Mouse (Mus musculus) embryonic fibroblast, embryonic 13.5 days (primary cell): ENCODE data around the gene Msh5.

Experiments
- CTCF ChIP-seq: IDR thresholded peaks from 2 replicates; pipeline ENCODE4 v1.5.1; 2011; ENCODE audit warnings: mild to moderate bottlenecking, control low read depth, low read length, moderate library complexity, borderline replicate concordance; ENCODE audit not compliant: insufficient read depth
- POLR2A ChIP-seq: IDR thresholded peaks from 2 replicates; pipeline ENCODE4 v1.6.1; 2011; ENCODE audit warnings: low read depth, mild to moderate bottlenecking, control low read depth, low read length, moderate library complexity

DNA sequence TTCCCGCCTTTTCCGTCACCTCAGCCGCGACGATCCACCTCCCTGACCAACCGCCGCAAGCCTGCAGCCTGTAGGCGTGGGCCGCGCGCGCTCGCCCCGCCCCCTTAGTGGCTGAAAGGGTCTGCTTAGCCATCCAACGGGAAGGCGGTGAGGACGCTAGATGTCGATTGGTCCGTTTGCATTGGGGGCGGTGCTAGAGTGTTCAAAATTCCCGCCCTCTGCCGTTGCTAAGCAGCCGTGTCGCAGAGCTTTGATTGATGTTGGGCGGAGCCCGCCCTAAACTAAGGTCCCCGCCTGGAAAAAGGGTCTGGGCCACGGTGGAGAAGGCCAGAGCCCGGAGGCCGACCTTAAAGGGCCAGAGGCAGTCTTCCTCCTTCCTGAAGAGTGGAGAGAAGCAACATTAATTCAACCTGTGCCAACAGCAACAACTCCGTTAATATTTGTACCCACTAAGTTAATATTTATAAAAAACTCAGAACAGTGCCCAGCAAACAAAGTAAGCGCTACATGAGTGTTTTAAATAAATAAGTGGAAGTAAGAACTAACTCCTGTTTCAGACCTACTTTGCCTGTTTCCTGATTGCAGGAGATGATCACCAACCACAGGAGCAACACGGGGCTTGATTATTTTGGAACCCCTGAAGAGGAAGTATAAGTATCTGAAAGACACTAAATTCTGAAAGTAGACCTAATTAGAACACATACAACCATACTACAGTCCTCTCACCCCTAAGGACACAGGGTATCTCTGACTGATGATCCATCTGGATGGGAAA is at the start of gene Msh5:
- TF ChIP-seq CTCF: no peak
- no peak; the same call in 1 of the 2 replicates for TF ChIP-seq POLR2A
